Mouse (Mus musculus) ES-Bruce4 (cell line): Measurements from ENCODE around the gene Plekha7. TPM values are rescaled to one million over a fixed set of nuclear protein-coding genes. Genes with fewer than 3 reads are reported as not detected.
A peak's percentile ranks its signal among the peaks of the same experiment; 100 is the strongest.

Source experiments
- H3K27ac ChIP-seq: 2 replicates; pipeline ENCODE4 v1.5.1; 2012; ENCODE audit warnings: low read length, inconsistent platforms; ENCODE audit not compliant: insufficient read depth
- H3K27me3 ChIP-seq: 2 replicates; pipeline ENCODE4 v1.6.1; 2012; ENCODE audit warnings: mild to moderate bottlenecking, low read length, inconsistent platforms; ENCODE audit not compliant: control insufficient read depth, poor library complexity, insufficient read depth, severe bottlenecking
- H3K36me3 ChIP-seq: 2 replicates; pipeline ENCODE4 v1.6.1; 2012; ENCODE audit warnings: inconsistent platforms, mild to moderate bottlenecking, low read length, moderate library complexity; ENCODE audit not compliant: control insufficient read depth, poor library complexity, insufficient read depth, severe bottlenecking
- H3K4me1 ChIP-seq: one replicate; pipeline ENCODE4 v1.8.1; 2011; ENCODE audit warnings: low read length; ENCODE audit not compliant: control insufficient read depth, insufficient read depth
- H3K4me3 ChIP-seq: 2 replicates; pipeline ENCODE4 v1.5.1; 2011; ENCODE audit warnings: low read depth, mild to moderate bottlenecking, low read length
- H3K9ac ChIP-seq: 2 replicates; pipeline ENCODE4 v1.6.1; 2012; ENCODE audit warnings: low read depth, mild to moderate bottlenecking, inconsistent platforms; ENCODE audit not compliant: poor library complexity, severe bottlenecking
- H3K9me3 ChIP-seq: replicated peaks from 2 replicates; pipeline ENCODE4 v1.6.1; 2012; ENCODE audit warnings: mild to moderate bottlenecking, low read length, inconsistent platforms; ENCODE audit not compliant: control insufficient read depth, poor library complexity, insufficient read depth, severe bottlenecking
- CTCF ChIP-seq: IDR thresholded peaks from one replicate; pipeline ENCODE4 v1.8.1; 2011; ENCODE audit warnings: low read depth, low read length
- EP300 ChIP-seq: IDR thresholded peaks from 2 replicates; pipeline ENCODE4 v1.6.1; 2011; ENCODE audit warnings: low read depth, low read length; ENCODE audit not compliant: insufficient read depth
- POLR2A ChIP-seq: IDR thresholded peaks from one replicate; pipeline ENCODE4 v1.8.1; 2011; ENCODE audit warnings: low read length; ENCODE audit not compliant: insufficient read depth
- polyA plus RNA-seq: library from polyadenylated mRNA; stranded (reverse); fragments of >200 nt; gene quantifications from 2 replicates; pipeline ENCODE4 v1.2.4, GENCODE M21; 2011; ENCODE audit warnings: low read depth; ENCODE audit not compliant: missing spikeins, insufficient read depth, insufficient read length

Gene Plekha7
- polyA plus RNA-seq, 1 experiment: 80.0 TPM

DNA sequence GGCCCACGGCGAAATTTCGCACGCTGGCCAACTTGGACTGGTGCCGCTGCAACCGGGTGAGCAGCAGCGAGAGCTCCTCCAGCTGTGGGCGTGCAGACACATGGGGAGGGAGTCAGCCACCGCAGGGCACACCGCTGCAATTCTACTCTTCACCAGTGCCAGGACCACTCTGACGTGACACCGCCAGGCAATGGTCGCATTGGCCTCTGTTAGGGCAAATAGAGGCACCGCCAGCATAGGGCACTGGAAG, 151.4 kb downstream of the Plekha7 start:
- no peak overlapping the region for H3K27ac ChIP-seq
- TF ChIP-seq EP300 (no peak), CTCF (no peak), POLR2A (no peak)
- H3K36me3 ChIP-seq: peaks cover 14% of the 10 kb centered on the region
- H3K9ac ChIP-seq: no peak overlapping the region
- no peaks in the 10 kb centered on the region for H3K9me3 ChIP-seq
- H3K27me3 ChIP-seq: no peaks in the 10 kb centered on the region
- no peaks in the 10 kb centered on the region for H3K4me1 ChIP-seq
- H3K4me3 ChIP-seq: peak overlapping the region; percentile 11

- Histone ChIP-seq H3K36me3 (peaks cover 14% of the 10 kb centered on the region), H3K4me3 (peak overlapping the region; percentile 11), H3K27ac (no peak overlapping the region), H3K9ac (no peak overlapping the region), H3K27me3 (no peaks in the 10 kb centered on the region), H3K9me3 (no peaks in the 10 kb centered on the region), H3K4me1 (no peaks in the 10 kb centered on the region)
- TF ChIP-seq EP300: no peak
- peak; percentile 80 for TF ChIP-seq CTCF
These were observed 151.9 kb downstream of the Plekha7 start for GRCm38 (mm10) chr7:116156072-116156893.

DNA sequence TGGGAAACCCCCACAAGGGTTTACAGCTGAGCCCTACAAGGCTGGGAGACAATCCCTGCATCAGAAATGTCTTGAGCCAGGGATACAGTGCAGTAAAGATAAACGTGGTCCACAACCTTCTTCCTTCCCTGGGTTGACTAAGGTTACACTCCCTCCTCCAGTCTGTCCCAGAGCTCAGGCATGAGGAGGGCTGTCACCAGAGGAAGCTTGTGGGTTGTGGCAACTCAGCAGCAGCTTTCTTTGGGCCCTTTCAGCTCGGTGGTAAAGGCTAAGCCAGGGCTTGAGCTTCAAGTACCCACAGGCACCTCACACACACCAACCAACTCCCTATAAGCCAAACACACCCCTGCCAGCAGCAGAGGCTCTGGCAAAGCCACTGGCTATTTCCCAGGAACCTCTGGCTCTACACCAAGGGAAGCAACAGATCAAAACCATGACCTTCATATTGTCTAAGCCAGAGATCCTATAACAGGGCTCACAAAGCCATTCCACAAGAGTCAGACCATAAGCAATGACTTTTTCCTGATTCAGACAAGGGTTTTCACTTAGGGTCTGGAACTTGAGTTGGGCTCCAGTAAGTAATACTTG, 154.3 kb downstream of the Plekha7 start:
- no peak overlapping the region for H3K9ac ChIP-seq
- no peak for TF ChIP-seq POLR2A
- TF ChIP-seq EP300: no peak
- peaks cover 11% of the 10 kb centered on the region for H3K36me3 ChIP-seq

GRCm38 (mm10) chr7:116149568-116149967, 158.6 kb downstream of the Plekha7 start:
- peaks cover 7% of the 10 kb centered on the region; the same call in 1 of the 2 replicates for H3K36me3 ChIP-seq
- no peak overlapping the region for H3K27ac ChIP-seq
- H3K27me3 ChIP-seq: no peaks in the 10 kb centered on the region
- H3K4me1 ChIP-seq: no peaks in the 10 kb centered on the region
- H3K4me3 ChIP-seq: no peak overlapping the region
- no peaks in the 10 kb centered on the region for H3K9me3 ChIP-seq
- TF ChIP-seq EP300 (no peak), CTCF (no peak), POLR2A (no peak)
- H3K9ac ChIP-seq: no peak overlapping the region

More for the DNA sequence above, 154.3 kb downstream of the Plekha7 start:
- Histone ChIP-seq H3K9me3 (no peaks in the 10 kb centered on the region), H3K4me3 (no peak overlapping the region), H3K27ac (no peak overlapping the region), H3K27me3 (no peaks in the 10 kb centered on the region), H3K4me1 (no peaks in the 10 kb centered on the region)

DNA sequence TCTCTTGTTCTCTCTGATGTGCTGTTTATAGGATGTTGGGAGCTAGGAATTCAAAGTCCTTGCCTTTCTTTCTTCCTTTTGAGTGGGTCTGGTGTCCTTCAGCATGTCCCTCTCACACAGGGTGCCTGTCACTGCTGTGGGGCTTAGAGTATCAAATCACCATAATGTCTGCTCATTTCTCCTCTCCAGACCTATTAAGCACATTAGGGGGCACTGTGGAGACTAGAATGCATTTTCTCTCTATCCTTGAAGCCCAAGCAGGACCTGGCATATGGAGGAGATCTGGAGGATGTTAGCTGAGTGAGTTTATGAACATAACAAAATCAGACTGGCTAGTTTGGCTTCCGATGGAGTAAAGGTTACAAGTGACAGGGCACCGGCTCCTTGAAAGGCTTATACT, 161.1 kb downstream of the Plekha7 start:
- Histone ChIP-seq H3K27ac (no peak overlapping the region), H3K4me3 (no peak overlapping the region), H3K4me1 (no peaks in the 10 kb centered on the region), H3K9me3 (no peaks in the 10 kb centered on the region), H3K36me3 (peaks cover 6% of the 10 kb centered on the region; the same call in 1 of the 2 replicates), H3K27me3 (no peaks in the 10 kb centered on the region), H3K9ac (no peak overlapping the region)
- TF ChIP-seq CTCF (no peak), EP300 (no peak), POLR2A (no peak)

- Histone ChIP-seq H3K9ac (no peak overlapping the region), H3K27ac (no peak overlapping the region), H3K27me3 (no peaks in the 10 kb centered on the region), H3K4me3 (no peak overlapping the region), H3K9me3 (no peaks in the 10 kb centered on the region), H3K36me3 (peaks cover 20% of the 10 kb centered on the region), H3K4me1 (no peaks in the 10 kb centered on the region)
- TF ChIP-seq CTCF: no peak
- TF ChIP-seq EP300: no peak
- TF ChIP-seq POLR2A: no peak
These were observed 163.1 kb downstream of the Plekha7 start for GRCm38 (mm10) chr7:116145030-116145429.
